7 mouse cellular contexts compared by ENCODE assay signal in the genomic region with DNA sequence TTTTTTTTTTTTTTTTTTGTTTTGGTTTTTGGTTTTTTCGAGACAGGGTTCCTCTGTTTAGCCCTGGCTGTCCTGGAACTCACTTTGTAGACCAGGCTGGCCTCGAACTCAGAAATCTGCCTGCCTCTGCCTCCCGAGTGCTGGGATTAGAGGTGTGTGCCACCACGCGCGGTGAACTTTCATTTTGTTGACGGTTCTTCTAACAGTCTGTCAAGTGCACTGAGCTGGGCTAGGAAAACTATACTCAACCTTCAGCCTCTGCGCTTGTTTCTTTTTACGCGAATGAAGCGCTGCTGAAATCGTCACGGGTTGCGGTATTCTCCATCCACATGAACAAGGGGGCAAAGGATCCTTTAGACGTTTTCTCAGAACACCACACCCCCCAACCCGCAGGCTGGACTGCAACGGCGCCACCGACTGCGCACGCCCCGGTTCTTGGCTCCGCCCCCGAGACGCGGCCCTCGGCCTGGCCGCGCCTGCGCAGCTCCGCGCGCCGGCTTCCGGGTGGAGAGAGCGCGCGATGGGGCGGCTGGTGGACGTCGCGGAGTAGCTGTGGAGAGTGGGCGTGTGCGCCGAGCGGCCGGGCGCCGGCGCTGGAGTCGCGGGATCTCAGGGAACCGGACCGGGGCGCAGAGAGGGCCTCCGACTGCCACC. TPM values are rescaled to one million over a fixed set of nuclear protein-coding genes. Genes with fewer than 3 reads are reported as not detected.
DNase-seq lines count a peak whose midpoint lies in the region; ATAC-seq and TF ChIP-seq lines count a peak whose summit lies in the region.

A gene (plus strand): TSS at position 496 of the 654 bp plus-strand sequence.

- peak within 1 kb of the TSS; percentile 99 for H3K4me2 ChIP-seq in intestine, postnatal 0 days (replicated peaks; ENCODE audit: low read depth)
- H3K4me2 ChIP-seq in limb, embryonic 11.5 days (ENCODE audit: low read depth, severe bottlenecking) = peak within 1 kb of the TSS; percentile 93
- H3K4me2 ChIP-seq in midbrain, embryonic 14.5 days (ENCODE audit: low read length) = peak within 1 kb of the TSS; percentile 94

- peak within 1 kb of the TSS; percentile 78 for H3K9ac ChIP-seq in intestine, postnatal 0 days (ENCODE audit: low read depth, low read length)
- peak within 1 kb of the TSS; percentile 84 for H3K9ac ChIP-seq in limb, embryonic 11.5 days (ENCODE audit: low read length)
- peak within 1 kb of the TSS; percentile 80 for H3K9ac ChIP-seq in midbrain, embryonic 14.5 days (replicated peaks; ENCODE audit: low read length)

- 2% methylated on average over 56 of the region's 56 CpGs for WGBS in intestine, postnatal 0 days
- 5% methylated on average over 54 of the region's 56 CpGs for WGBS in limb, embryonic 11.5 days
- 4% methylated on average over 55 of the region's 56 CpGs for WGBS in midbrain, embryonic 14.5 days

- H3K4me3 ChIP-seq in intestine, postnatal 0 days (ENCODE audit: low read depth, low read length) = peak within 1 kb of the TSS; percentile 75
- H3K4me3 ChIP-seq in limb, embryonic 11.5 days (ENCODE audit: low read depth, low read length) = peak within 1 kb of the TSS; percentile 82
- H3K4me3 ChIP-seq in midbrain, embryonic 14.5 days (replicated peaks; ENCODE audit: low read depth, low read length) = peak within 1 kb of the TSS; percentile 90

- H3K27me3 ChIP-seq in intestine, postnatal 0 days (replicated peaks; ENCODE audit: control insufficient read depth, insufficient read depth, low read length) = no peaks in the 10 kb centered on the region
- no peaks in the 10 kb centered on the region for H3K27me3 ChIP-seq in limb, embryonic 11.5 days (ENCODE audit: control insufficient read depth, insufficient read depth, low read length)
- H3K27me3 ChIP-seq in midbrain, embryonic 14.5 days (ENCODE audit: control insufficient read depth, insufficient read depth, low read length) = no peaks in the 10 kb centered on the region

- no peaks in the 10 kb centered on the region for H3K9me3 ChIP-seq in intestine, postnatal 0 days (ENCODE audit: control insufficient read depth)
- no peaks in the 10 kb centered on the region for H3K9me3 ChIP-seq in limb, embryonic 11.5 days (ENCODE audit: control insufficient read depth, low read length)
- no peaks in the 10 kb centered on the region for H3K9me3 ChIP-seq in midbrain, embryonic 14.5 days (ENCODE audit: control insufficient read depth, low read length)

- H3K27ac ChIP-seq in intestine, postnatal 0 days (ENCODE audit: low read depth, low read length) = peak within 1 kb of the TSS; percentile 66
- H3K27ac ChIP-seq in limb, embryonic 11.5 days (replicated peaks; ENCODE audit: low read depth, low read length) = peak within 1 kb of the TSS; percentile 21; the same call in 1 of the 2 replicates
- peak within 1 kb of the TSS; percentile 80 for H3K27ac ChIP-seq in midbrain, embryonic 14.5 days (replicated peaks; ENCODE audit: low read depth, low read length)

- H3K4me1 ChIP-seq in intestine, postnatal 0 days (replicated peaks; ENCODE audit: control insufficient read depth, insufficient read depth, low read length) = 0 out of 2 replicates have a peak, but pooled peaks cover 4% of the 10 kb centered on the region
- H3K4me1 ChIP-seq in limb, embryonic 11.5 days (ENCODE audit: control insufficient read depth, insufficient read depth, low read length) = peaks cover 7% of the 10 kb centered on the region
- peaks cover 10% of the 10 kb centered on the region for H3K4me1 ChIP-seq in midbrain, embryonic 14.5 days (ENCODE audit: control insufficient read depth, insufficient read depth, low read length)

- peak; percentile 95 for ATAC-seq in intestine, postnatal 0 days
- peak; percentile 98 for ATAC-seq in limb, embryonic 11.5 days (ENCODE audit: insufficient number of reproducible peaks, low FRiP score, low TSS enrichment, low read depth)
- peak; percentile 94 for ATAC-seq in midbrain, embryonic 14.5 days (ENCODE audit: low FRiP score, low TSS enrichment)

- no peak; the same call in 1 of the 2 replicates for TF ChIP-seq CTCF in intestine, postnatal 0 days (IDR thresholded peaks at IDR 0.05; ENCODE audit: low read depth)

- DNase-seq in adrenal gland, postnatal 10 days = peak; percentile 96
- DNase-seq in embryo, embryonic 9.5 days (ENCODE audit: extremely low spot score) = peak; percentile 90
- DNase-seq in gonadal fat pad, adult 2 months (ENCODE audit: low read depth) = peak; percentile 36
- peak; percentile 91 for DNase-seq in limb, embryonic 11.5 days (ENCODE audit: low spot score)
- DNase-seq in midbrain, embryonic 14.5 days = peak; percentile 97
- peak; percentile 90 to 96 for DNase-seq in spleen, adult 18-20 months

- H3K36me3 ChIP-seq in intestine, postnatal 0 days (ENCODE audit: control insufficient read depth, insufficient read depth) = peaks cover 19% of the 10 kb centered on the region
- H3K36me3 ChIP-seq in limb, embryonic 11.5 days (ENCODE audit: control insufficient read depth, insufficient read depth, low read length) = no peaks in the 10 kb centered on the region
- peaks cover 18% of the 10 kb centered on the region for H3K36me3 ChIP-seq in midbrain, embryonic 14.5 days (ENCODE audit: control insufficient read depth, insufficient read depth, low read length)

RNA-seq across cellular contexts. Expression of the gene that starts here (rescaled TPM):
- 10 to 100 TPM; 18.4 to 23.0 TPM for total RNA-seq in adrenal gland, postnatal 10 days (2021)
- 19.7 and 21.3 TPM in 2 replicates for polyA plus RNA-seq in gonadal fat pad, adult 2 months (2012; rRNA removed)
- 11.4 and 11.9 TPM in 2 replicates for polyA plus RNA-seq in intestine, postnatal 0 days (2015; fragmentation: Nextera tagmentation; extraction: Ambion mirVana)
- polyA plus RNA-seq in limb, embryonic 11.5 days (2014; fragmentation: Nextera tagmentation; extraction: Ambion mirVana) = 16.7 and 17.5 TPM in 2 replicates
- 98.6 and 106 TPM in 2 replicates for polyA plus RNA-seq in midbrain, embryonic 14.5 days (2014; fragmentation: Nextera tagmentation; extraction: Ambion mirVana)

Comparison
In these comparisons a context has a peak if more than half of its experiments do, and no peak if none do; other contexts are left out.
1. Peak in every context shown above with its lines: DNase-seq, ATAC-seq, H3K4me3 ChIP-seq and H3K27ac ChIP-seq.
2. DNase-seq: peak in every context shown above with its lines; median percentile 97 in midbrain, embryonic 14.5 days; 96 in adrenal gland, postnatal 10 days; 93 in spleen, adult 18-20 months; 91 in limb, embryonic 11.5 days; 90 in embryo, embryonic 9.5 days; 36 in gonadal fat pad, adult 2 months.
3. H3K27ac ChIP-seq: peak in every context shown above with its lines; median percentile 80 in midbrain, embryonic 14.5 days; 66 in intestine, postnatal 0 days; 21 in limb, embryonic 11.5 days.